Comparison of ENCODE assay signal across 8 mouse cellular contexts in genomic region chr14:34080321-34080997, GRCm38 (mm10). TPM values are rescaled to one million over a fixed set of nuclear protein-coding genes. Genes with fewer than 3 reads are reported as not detected.
DNase-seq lines count a peak whose midpoint lies in the region; ATAC-seq and TF ChIP-seq lines count a peak whose summit lies in the region.

No protein-coding gene starts in this region.

- no peak; the same call in 1 of the 2 replicates for ATAC-seq in heart, embryonic 11.5 days (replicated peaks; ENCODE audit: insufficient number of reproducible peaks, low FRiP score, low TSS enrichment)
- ATAC-seq in intestine, embryonic 16.5 days = peak; percentile 64
- peak; percentile 81 for ATAC-seq in midbrain, embryonic 11.5 days (ENCODE audit: low FRiP score)

- no peak overlapping the region for H3K9ac ChIP-seq in heart, embryonic 11.5 days (ENCODE audit: low read depth, low read length)
- no peak overlapping the region for H3K9ac ChIP-seq in intestine, embryonic 16.5 days (ENCODE audit: low read depth, low read length)
- H3K9ac ChIP-seq in midbrain, embryonic 11.5 days (ENCODE audit: low read length) = no peak overlapping the region

- H3K4me3 ChIP-seq in heart, embryonic 11.5 days (ENCODE audit: low read depth, low read length) = no peak overlapping the region
- no peak overlapping the region for H3K4me3 ChIP-seq in intestine, embryonic 16.5 days (ENCODE audit: low read length)
- H3K4me3 ChIP-seq in midbrain, embryonic 11.5 days (ENCODE audit: low read depth, low read length) = no peak overlapping the region
- no peak overlapping the region for H3K4me3 ChIP-seq in small intestine, adult 2 months (ENCODE audit: low read depth, low read length)

- H3K27ac ChIP-seq in heart, embryonic 11.5 days (ENCODE audit: low read depth, low read length) = no peak overlapping the region
- no peak overlapping the region for H3K27ac ChIP-seq in intestine, embryonic 16.5 days (ENCODE audit: low read length)
- H3K27ac ChIP-seq in midbrain, embryonic 11.5 days (ENCODE audit: low read depth, low read length) = no peak overlapping the region
- H3K27ac ChIP-seq in small intestine, adult 2 months (ENCODE audit: insufficient read depth, low read depth, low read length) = no peak overlapping the region

- intact Hi-C loops in left cerebral cortex, postnatal 14 days (cut with DNase I) = loop anchor here (1.0 to 10.0 kb wide), 7 partner anchors 25 to 694 kb away; no protein-coding TSS in a partner anchor

- DNase-seq in heart, adult 11 months = peak; percentile 94
- DNase-seq in embryo, embryonic 10.5 days (ENCODE audit: low spot score) = peak; percentile 95
- peak; percentile 28 for DNase-seq in gastrocnemius, postnatal 25 days
- DNase-seq in left cerebral cortex, postnatal 14 days (ENCODE audit: low spot score in 2 of 2) = peak; percentile 70 to 83
- DNase-seq in midbrain, embryonic 11.5 days (ENCODE audit: low spot score, missing footprints) = peak; percentile 96

- TF ChIP-seq POLR2A in small intestine, adult 2 months (IDR thresholded peaks at IDR 0.05; ENCODE audit: low read depth, low read length) = no peak

- H3K4me1 ChIP-seq in heart, embryonic 11.5 days (ENCODE audit: control insufficient read depth, insufficient read depth, low read length) = no peaks in the 10 kb centered on the region
- no peaks in the 10 kb centered on the region; the same call in 1 of the 2 replicates for H3K4me1 ChIP-seq in intestine, embryonic 16.5 days (ENCODE audit: control insufficient read depth, insufficient read depth, low read length)
- H3K4me1 ChIP-seq in midbrain, embryonic 11.5 days (ENCODE audit: control insufficient read depth, insufficient read depth, low read length) = no peaks in the 10 kb centered on the region
- peaks cover under 1% of the 10 kb centered on the region; the same call in 1 of the 2 replicates for H3K4me1 ChIP-seq in small intestine, adult 2 months (ENCODE audit: control insufficient read depth, insufficient read depth, insufficient read length, low read length)

- H3K9me3 ChIP-seq in heart, embryonic 11.5 days (replicated peaks; ENCODE audit: control insufficient read depth, low read length) = no peaks in the 10 kb centered on the region
- no peaks in the 10 kb centered on the region for H3K9me3 ChIP-seq in intestine, embryonic 16.5 days (ENCODE audit: control insufficient read depth, low read length)
- no peaks in the 10 kb centered on the region for H3K9me3 ChIP-seq in midbrain, embryonic 11.5 days (ENCODE audit: control insufficient read depth, low read length)

- WGBS in heart, embryonic 11.5 days (ENCODE audit: insufficient replicate concordance) = 10% methylated on average over 11 of the region's 11 CpGs
- WGBS in intestine, embryonic 16.5 days = 16% methylated on average over 11 of the region's 11 CpGs
- WGBS in midbrain, embryonic 11.5 days = 11% methylated on average over 11 of the region's 11 CpGs
- 14% methylated on average over 11 of the region's 11 CpGs for whole genome bisulfite sequencing in small intestine, adult 2 months

- H3K4me2 ChIP-seq in heart, embryonic 11.5 days = no peak overlapping the region
- H3K4me2 ChIP-seq in intestine, embryonic 16.5 days (ENCODE audit: low read depth, low read length) = no peak overlapping the region
- no peak overlapping the region for H3K4me2 ChIP-seq in midbrain, embryonic 11.5 days

- TF ChIP-seq CTCF in small intestine, adult 2 months (IDR thresholded peaks at IDR 0.05; ENCODE audit: extremely low read depth, insufficient read length, insufficient replicate concordance, low read depth, low read length) = peak; percentile 80; the same call in 1 of the 2 replicates

- H3K27me3 ChIP-seq in heart, embryonic 11.5 days (ENCODE audit: control insufficient read depth, insufficient read depth, low read length) = peaks cover 2% of the 10 kb centered on the region
- H3K27me3 ChIP-seq in intestine, embryonic 16.5 days (replicated peaks; ENCODE audit: control insufficient read depth, insufficient read depth, low read length) = no peaks in the 10 kb centered on the region
- H3K27me3 ChIP-seq in midbrain, embryonic 11.5 days (ENCODE audit: control insufficient read depth, insufficient read depth, low read length) = no peaks in the 10 kb centered on the region
- H3K27me3 ChIP-seq in small intestine, adult 2 months (ENCODE audit: control insufficient read depth, insufficient read depth, low read length) = no peaks in the 10 kb centered on the region

- no peaks in the 10 kb centered on the region for H3K36me3 ChIP-seq in heart, embryonic 11.5 days (ENCODE audit: control insufficient read depth, insufficient read depth, low read length)
- no peaks in the 10 kb centered on the region for H3K36me3 ChIP-seq in intestine, embryonic 16.5 days (ENCODE audit: control insufficient read depth, insufficient read depth, low read length)
- no peaks in the 10 kb centered on the region for H3K36me3 ChIP-seq in midbrain, embryonic 11.5 days (ENCODE audit: control insufficient read depth, insufficient read depth, low read length)
- no peaks in the 10 kb centered on the region for H3K36me3 ChIP-seq in small intestine, adult 2 months (ENCODE audit: control insufficient read depth, insufficient read depth, low read length)

RNA-seq across cellular contexts. Expression of gene Anxa8, which starts 5.3 kb away (rescaled TPM):
- polyA plus RNA-seq in heart, embryonic 11.5 days (2014; fragmentation: Nextera tagmentation; extraction: Ambion mirVana) = 1.1 and 1.4 TPM in 2 replicates
- 1 to 10 TPM in 1 of 2 experiments, under 1 TPM in 1; 0.61 to 1.7 TPM for total RNA-seq in gastrocnemius, postnatal 25 days (2021)
- 5.7 and 6.7 TPM in 2 replicates for polyA plus RNA-seq in intestine, embryonic 16.5 days (2015; fragmentation: Nextera tagmentation; extraction: Ambion mirVana)
- under 1 TPM; 0.76 to 0.97 TPM for total RNA-seq in left cerebral cortex, postnatal 14 days (2021)
- 0.81 and 1.0 TPM in 2 replicates for polyA plus RNA-seq in midbrain, embryonic 11.5 days (2014; fragmentation: Nextera tagmentation; extraction: Ambion mirVana)
- polyA plus RNA-seq in small intestine, adult 2 months (2012; rRNA removed) = 0.11 and 0.50 TPM in 2 replicates

RNA-seq across cellular contexts. Expression of gene A630023A22Rik, which starts 22.1 kb away (rescaled TPM):
- not detected in 2 replicates for polyA plus RNA-seq in heart, embryonic 11.5 days (2014; fragmentation: Nextera tagmentation; extraction: Ambion mirVana)
- not detected for total RNA-seq in gastrocnemius, postnatal 25 days (2021)
- 0.24 and 0.98 TPM in 2 replicates for polyA plus RNA-seq in intestine, embryonic 16.5 days (2015; fragmentation: Nextera tagmentation; extraction: Ambion mirVana)
- total RNA-seq in left cerebral cortex, postnatal 14 days (2021) = not detected
- not detected in 2 replicates for polyA plus RNA-seq in midbrain, embryonic 11.5 days (2014; fragmentation: Nextera tagmentation; extraction: Ambion mirVana)
- not detected in 2 replicates for polyA plus RNA-seq in small intestine, adult 2 months (2012; rRNA removed)

RNA-seq across cellular contexts. Expression of gene Antxrl, which starts 28.0 kb away (rescaled TPM):
- polyA plus RNA-seq in heart, embryonic 11.5 days (2014; fragmentation: Nextera tagmentation; extraction: Ambion mirVana) = not detected in 2 replicates
- not detected for total RNA-seq in gastrocnemius, postnatal 25 days (2021)
- polyA plus RNA-seq in intestine, embryonic 16.5 days (2015; fragmentation: Nextera tagmentation; extraction: Ambion mirVana) = not detected in 2 replicates
- not detected for total RNA-seq in left cerebral cortex, postnatal 14 days (2021)
- polyA plus RNA-seq in midbrain, embryonic 11.5 days (2014; fragmentation: Nextera tagmentation; extraction: Ambion mirVana) = not detected in 2 replicates
- polyA plus RNA-seq in small intestine, adult 2 months (2012; rRNA removed) = not detected in 2 replicates

Comparison
In these comparisons a context has a peak if more than half of its experiments do, and no peak if none do; other contexts are left out.
1. DNase-seq: peak in every context shown above with its lines; median percentile 96 in midbrain, embryonic 11.5 days; 95 in embryo, embryonic 10.5 days; 94 in heart, adult 11 months; 76 in left cerebral cortex, postnatal 14 days; 28 in gastrocnemius, postnatal 25 days.